Mouse (Mus musculus): ENCODE results near the gene Ccdc115.

DNA sequence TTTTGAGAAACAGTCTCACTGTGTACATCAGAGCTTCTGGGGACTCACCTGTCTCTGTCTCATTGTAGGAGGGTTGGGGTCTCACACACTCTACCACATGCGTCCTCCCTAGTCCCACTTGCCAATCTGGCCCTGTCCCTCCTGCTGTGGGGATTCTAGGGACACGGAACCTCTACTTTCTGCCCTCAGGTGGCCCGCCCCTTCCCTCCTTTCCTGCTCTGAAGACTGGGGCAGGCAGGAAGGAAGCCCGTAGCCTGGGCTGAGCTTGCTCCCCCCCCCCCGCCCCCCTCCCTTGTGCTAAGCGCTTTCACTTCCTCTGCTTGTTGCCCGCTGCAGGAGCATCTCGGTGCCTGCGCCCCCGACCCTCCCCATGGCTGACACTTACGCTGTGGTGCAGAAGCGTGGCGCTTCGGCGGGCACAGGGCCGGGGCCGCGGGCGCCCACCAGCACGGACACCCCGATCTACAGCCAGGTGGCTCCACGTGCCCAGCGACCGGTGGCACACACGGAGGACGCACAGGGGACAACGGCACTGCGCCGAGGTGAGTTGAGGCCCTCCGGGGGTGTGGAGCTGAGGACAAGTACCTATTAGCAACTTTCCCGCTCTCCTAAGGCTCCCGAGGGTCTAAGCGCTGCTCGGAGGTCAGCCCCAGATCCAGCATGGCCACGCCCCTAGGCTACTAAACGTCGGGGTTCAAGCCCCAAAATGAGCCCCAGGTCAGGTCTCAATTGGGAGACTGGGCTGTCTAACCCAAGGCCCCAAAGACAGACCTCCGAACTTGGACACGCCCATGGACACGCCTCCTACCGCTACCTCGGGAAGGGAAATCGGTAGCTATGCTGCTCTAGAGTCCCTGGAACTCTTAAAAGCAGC, 33.2 kb upstream of the Ccdc115 start:
- TF ChIP-seq POLR2A (IDR thresholded peaks at IDR 0.05; ENCODE audit: borderline replicate concordance, low read depth, low read length): 0 out of 2 replicates have a peak, but pooled peaks have one; percentile 50
- no peak for TF ChIP-seq CTCF (IDR thresholded peaks at IDR 0.05; ENCODE audit: low read depth, low read length)

Data from bone marrow macrophage, adult 2 months (primary cell).